Mouse (Mus musculus) G1E (cell line): Measurements from ENCODE around the gene Rpain. TPM values are rescaled to one million over a fixed set of nuclear protein-coding genes. Genes with fewer than 3 reads are reported as not detected.

Source experiments
- ATAC-seq: 2 replicates; pipeline ENCODE4 v1.8.0; 2016; ENCODE audit warnings: mild to moderate bottlenecking; ENCODE audit not compliant: insufficient number of reproducible peaks, poor library complexity, low FRiP score, severe bottlenecking; ENCODE audit errors: extremely low read depth
- DNase-seq: peaks from one replicate; pipeline ENCODE4 v3.0.0; 2012; ENCODE audit warnings: low spot score
- H3K27me3 ChIP-seq: 2 replicates; pipeline ENCODE4 v1.6.1; 2012; ENCODE audit warnings: mild to moderate bottlenecking, low read length, inconsistent platforms; ENCODE audit not compliant: insufficient read depth
- H3K36me3 ChIP-seq: replicated peaks from 2 replicates; pipeline ENCODE3; 2012; ENCODE audit warnings: mild to moderate bottlenecking, inconsistent platforms
- H3K4me1 ChIP-seq: 2 replicates; pipeline ENCODE4 v1.6.1; 2012; ENCODE audit warnings: low read depth, low read length, inconsistent platforms, mixed read lengths; ENCODE audit not compliant: insufficient read depth
- H3K4me3 ChIP-seq: 2 replicates; pipeline ENCODE4 v1.5.1; 2012; ENCODE audit warnings: low read depth, mild to moderate bottlenecking, inconsistent platforms, low read length, moderate library complexity, mixed read lengths
- H3K9me3 ChIP-seq: replicated peaks from 2 replicates; pipeline ENCODE4 v1.6.1; 2012; ENCODE audit warnings: inconsistent platforms
- CTCF ChIP-seq: IDR thresholded peaks from 2 replicates; pipeline ENCODE4 v1.5.1; 2012; ENCODE audit warnings: low read depth, low read length, inconsistent platforms, mixed read lengths
- GATA1 ChIP-seq: IDR thresholded peaks from 2 replicates; pipeline ENCODE4 v1.6.1; 2012; ENCODE audit warnings: borderline replicate concordance, low read length, inconsistent platforms, mixed read lengths
- GATA2 ChIP-seq: IDR thresholded peaks from 2 replicates; pipeline ENCODE4 v1.6.1; 2012; ENCODE audit warnings: low read depth, low read length, inconsistent platforms, borderline replicate concordance
- POLR2AphosphoS5 ChIP-seq: IDR thresholded peaks from 2 replicates; pipeline ENCODE4 v1.6.1; 2012; ENCODE audit warnings: low read depth, low read length, inconsistent platforms; ENCODE audit not compliant: insufficient replicate concordance
- TAL1 ChIP-seq: conservative IDR thresholded peaks from 2 replicates; pipeline ENCODE4 v1.6.1; 2012; ENCODE audit warnings: low read depth, low read length, inconsistent platforms, mixed read lengths
- polyA plus RNA-seq: library from polyadenylated mRNA; stranded (reverse); fragments of >175 nt; gene quantifications from 2 replicates; pipeline ENCODE4 v1.2.3, GENCODE M21; 2012
- total RNA-seq, 2 experiments: library from RNA; stranded (forward) in 1 of 2; stranded (reverse) in 1 of 2; fragments of 200-1000 nt in 1 of 2; fragments of >200 nt in 1 of 2; fragmentation: Nextera tagmentation in 1 of 2; gene quantifications; 2 replicates each; pipeline ENCODE4 v1.2.3; 2014 to 2017

The Rpain gene
- total and polyA plus RNA-seq, 3 experiments, result 14.9 to 73.4 (median 30.9) TPM

GRCm38 (mm10) chr11:70954711-70955110, 15.3 kb upstream of the Rpain start:
- no peaks in the 10 kb centered on the region for H3K27me3 ChIP-seq
- no peaks in the 10 kb centered on the region for H3K9me3 ChIP-seq
- H3K36me3 ChIP-seq, result peaks cover 96% of the 10 kb centered on the region
- peaks cover 2% of the 10 kb centered on the region; the same call in 1 of the 2 replicates for H3K4me1 ChIP-seq
- DNase-seq (no peak), ATAC-seq (no peak)
- no peak overlapping the region for H3K4me3 ChIP-seq
- TF ChIP-seq GATA2, result no peak
- TF ChIP-seq POLR2AphosphoS5, result no peak
- TF ChIP-seq GATA1, result no peak
- TF ChIP-seq CTCF, result no peak
- no peak for TF ChIP-seq TAL1

GRCm38 (mm10) chr11:70960786-70961554, 9.0 kb upstream of the Rpain start:
- H3K9me3 ChIP-seq, result no peaks in the 10 kb centered on the region
- TF ChIP-seq POLR2AphosphoS5, result no peak
- peak; percentile 33; the same call in 1 of the 2 replicates for TF ChIP-seq TAL1
- no peak for DNase-seq
- peaks cover 20% of the 10 kb centered on the region for H3K4me1 ChIP-seq
- peak; percentile 34; the same call in 1 of the 2 replicates for ATAC-seq
- H3K27me3 ChIP-seq, result no peaks in the 10 kb centered on the region
- H3K36me3 ChIP-seq, result peaks cover 96% of the 10 kb centered on the region
- H3K4me3 ChIP-seq, result no peak overlapping the region

- ATAC-seq, result no peak
- no peak for DNase-seq
- H3K4me1 ChIP-seq, result peaks cover 27% of the 10 kb centered on the region
- H3K27me3 ChIP-seq, result no peaks in the 10 kb centered on the region
- no peaks in the 10 kb centered on the region for H3K9me3 ChIP-seq
- H3K4me3 ChIP-seq, result no peak overlapping the region
- TF ChIP-seq POLR2AphosphoS5 (no peak), GATA1 (no peak), TAL1 (no peak)
- peaks cover 80% of the 10 kb centered on the region for H3K36me3 ChIP-seq
These were observed 5.6 kb upstream of the Rpain start for GRCm38 (mm10) chr11:70964222-70964907.

- TF ChIP-seq GATA2 (no peak), GATA1 (no peak), CTCF (no peak), POLR2AphosphoS5 (no peak), TAL1 (no peak)
- DNase-seq (no peak), ATAC-seq (no peak)
These were observed 680 bp upstream of the Rpain start for GRCm38 (mm10) chr11:70969271-70969794.

GRCm38 (mm10) chr11:70970560-70971540, 837 bp downstream of the Rpain start:
- Histone ChIP-seq H3K27me3 (no peaks in the 10 kb centered on the region), H3K4me3 (peak overlapping the region; percentile 97), H3K36me3 (peaks cover 60% of the 10 kb centered on the region), H3K9me3 (peaks cover 4% of the 10 kb centered on the region; the same call in 1 of the 2 replicates), H3K4me1 (peaks cover 53% of the 10 kb centered on the region)
- ATAC-seq (peak; percentile 61), DNase-seq (peak; percentile 78)
- TF ChIP-seq POLR2AphosphoS5, result no peak
- peak; percentile 71 for TF ChIP-seq TAL1
- TF ChIP-seq CTCF, result no peak
- no peak for TF ChIP-seq GATA1
- no peak for TF ChIP-seq GATA2

More at GRCm38 (mm10) chr11:70969271-70969794, 680 bp upstream of the Rpain start:
- Histone ChIP-seq H3K27me3 (no peaks in the 10 kb centered on the region), H3K36me3 (peaks cover 60% of the 10 kb centered on the region), H3K9me3 (peaks cover 4% of the 10 kb centered on the region; the same call in 1 of the 2 replicates), H3K4me3 (peak overlapping the region; percentile 97), H3K4me1 (peaks cover 46% of the 10 kb centered on the region)
